Mouse (Mus musculus) thymus, postnatal 25 days (tissue): Measurements from ENCODE around the gene B3gat1.
A peak's percentile ranks its signal among the peaks of the same experiment; 100 is the strongest.

Experiments
- DNase-seq: peaks from one replicate; pipeline ENCODE4 v3.0.0; 2022

B3gat1 gene

GRCm38 (mm10) chr9:26778421-26778820 is 44.9 kb downstream of the B3gat1 start:
- DNase-seq, result no peak

- DNase-seq, result no peak
Measured at GRCm38 (mm10) chr9:26783414-26783975, 50.0 kb downstream of the B3gat1 start.

- no peak for DNase-seq
Measured at GRCm38 (mm10) chr9:26792829-26793228, 59.3 kb downstream of the B3gat1 start.

GRCm38 (mm10) chr9:26798205-26798604 is 64.7 kb downstream of the B3gat1 start:
- no peak for DNase-seq

GRCm38 (mm10) chr9:26798731-26799130 is 65.2 kb downstream of the B3gat1 start:
- no peak for DNase-seq

- no peak for DNase-seq
Measured at GRCm38 (mm10) chr9:26800357-26800756, 66.8 kb downstream of the B3gat1 start.

GRCm38 (mm10) chr9:26804321-26804720 is 70.8 kb downstream of the B3gat1 start:
- DNase-seq, result no peak

- DNase-seq, result peak; percentile 16
Measured at GRCm38 (mm10) chr9:26805935-26806666, 72.6 kb downstream of the B3gat1 start, which contains the start of gene Glb1l2. Glb1l2 (minus strand) TSS chr9:26806468.

GRCm38 (mm10) chr9:26808735-26809134 is 75.2 kb downstream of the B3gat1 start:
- no peak for DNase-seq
